Mouse (Mus musculus) liver, embryonic 13.5 days (tissue): ENCODE data around the gene Adk. TPM values are rescaled to one million over a fixed set of nuclear protein-coding genes. Genes with fewer than 3 reads are reported as not detected.

Source experiments
- ATAC-seq: fragments of 200-750 bp; cut with Nextera tagmentation; 2 replicates; pipeline ENCODE4 v1.8.0; 2017; ENCODE audit warnings: low read depth, mild to moderate bottlenecking, moderate number of reproducible peaks, moderate library complexity
- DNase-seq: peaks from one replicate; pipeline ENCODE4 v3.0.0; 2022
- H3K27ac ChIP-seq: fragments of 300-500 bp; sonication (generic); 2 replicates; pipeline ENCODE4 v1.5.1; 2015; ENCODE audit warnings: moderate library complexity, mild to moderate bottlenecking, inconsistent platforms
- H3K27me3 ChIP-seq: fragments of 300-500 bp; sonication (generic); 2 replicates; pipeline ENCODE4 v1.6.1; 2015; ENCODE audit warnings: mild to moderate bottlenecking, inconsistent platforms
- H3K36me3 ChIP-seq: fragments of 300-500 bp; sonication (generic); 2 replicates; pipeline ENCODE4 v1.6.1; 2015; ENCODE audit warnings: mild to moderate bottlenecking, inconsistent platforms
- H3K4me1 ChIP-seq: fragments of 300-500 bp; sonication (generic); replicated peaks from 2 replicates; pipeline ENCODE4 v1.6.1; 2015; ENCODE audit warnings: inconsistent platforms
- H3K4me2 ChIP-seq: fragments of 300-500 bp; sonication (generic); 2 replicates; pipeline ENCODE4 v1.6.1; 2015; ENCODE audit warnings: inconsistent platforms, mild to moderate bottlenecking, moderate library complexity
- H3K4me3 ChIP-seq: fragments of 300-500 bp; sonication (generic); replicated peaks from 2 replicates; pipeline ENCODE4 v1.5.1; 2015; ENCODE audit warnings: mild to moderate bottlenecking, inconsistent platforms
- H3K9ac ChIP-seq: fragments of 300-500 bp; sonication (generic); 2 replicates; pipeline ENCODE4 v1.6.1; 2015; ENCODE audit warnings: mild to moderate bottlenecking, inconsistent platforms
- H3K9me3 ChIP-seq: fragments of 300-500 bp; sonication (generic); replicated peaks from 2 replicates; pipeline ENCODE4 v1.6.1; 2016; ENCODE audit warnings: inconsistent platforms
- WGBS: fragments of 180-500 bp; shearing (Covaris S2); methylation state at CpG from one replicate; pipeline ENCODE4 v1.1.7; 2015; ENCODE audit not compliant: insufficient replicate concordance; 5-methylcytosine and 5-hydroxymethylcytosine counted together
- polyA plus RNA-seq: library from polyadenylated mRNA; unstranded; fragments of >200 nt; fragmentation: Nextera tagmentation; extraction: Ambion mirVana; gene quantifications from 2 replicates; pipeline ENCODE4 v1.2.1, GENCODE M21; 2015

Gene Adk
- polyA plus RNA-seq, 1 experiment from 2014 or later = 181 TPM

- ATAC-seq (no peak), DNase-seq (no peak)
- H3K9ac ChIP-seq = no peak overlapping the region; the same call in 1 of the 2 replicates
- H3K4me3 ChIP-seq = no peak overlapping the region
- no peaks in the 10 kb centered on the region for H3K9me3 ChIP-seq
- 18% methylated on average over 8 of the region's 8 CpGs for WGBS
- H3K27ac ChIP-seq = peak overlapping the region; percentile 43; the same call in 1 of the 2 replicates
- H3K4me2 ChIP-seq = peak overlapping the region; percentile 23; the same call in 1 of the 2 replicates
- H3K4me1 ChIP-seq = peaks cover 50% of the 10 kb centered on the region
- H3K27me3 ChIP-seq = no peaks in the 10 kb centered on the region
- no peaks in the 10 kb centered on the region for H3K36me3 ChIP-seq
These were observed 13.3 kb downstream of the Adk start for GRCm38 (mm10) chr14:21065490-21066162.

GRCm38 (mm10) chr14:21069594-21069993, 17.2 kb downstream of the Adk start:
- H3K9me3 ChIP-seq = no peaks in the 10 kb centered on the region
- no peak for ATAC-seq
- no peak overlapping the region for H3K9ac ChIP-seq
- no peaks in the 10 kb centered on the region for H3K27me3 ChIP-seq
- H3K4me2 ChIP-seq = no peak overlapping the region
- no peak for DNase-seq
- WGBS = 74% methylated on average over 5 of the region's 5 CpGs
- no peak overlapping the region for H3K4me3 ChIP-seq
- peaks cover 49% of the 10 kb centered on the region for H3K4me1 ChIP-seq
- H3K36me3 ChIP-seq = no peaks in the 10 kb centered on the region
- H3K27ac ChIP-seq = no peak overlapping the region

GRCm38 (mm10) chr14:21073981-21074380, 21.6 kb downstream of the Adk start:
- Histone ChIP-seq H3K4me2 (peak overlapping the region; percentile 95), H3K4me3 (peak overlapping the region; percentile 77), H3K36me3 (no peaks in the 10 kb centered on the region), H3K9me3 (no peaks in the 10 kb centered on the region), H3K4me1 (peaks cover 71% of the 10 kb centered on the region), H3K27ac (peak overlapping the region; percentile 94), H3K27me3 (no peaks in the 10 kb centered on the region), H3K9ac (peak overlapping the region; percentile 83)
- 8% methylated on average over 3 of the region's 3 CpGs for WGBS
- ATAC-seq (peak; percentile 47), DNase-seq (peak; percentile 53)

- Histone ChIP-seq H3K4me3 (peak overlapping the region; percentile 77), H3K27me3 (no peaks in the 10 kb centered on the region), H3K9ac (peak overlapping the region; percentile 83), H3K27ac (peak overlapping the region; percentile 94), H3K4me2 (peak overlapping the region; percentile 95), H3K4me1 (peaks cover 76% of the 10 kb centered on the region), H3K36me3 (no peaks in the 10 kb centered on the region), H3K9me3 (no peaks in the 10 kb centered on the region)
- ATAC-seq (peak; percentile 14), DNase-seq (peak; percentile 73)
- 21% methylated on average over 11 of the region's 11 CpGs for WGBS
These were observed 22.3 kb downstream of the Adk start for GRCm38 (mm10) chr14:21074398-21075320.

GRCm38 (mm10) chr14:21075751-21076500, 23.6 kb downstream of the Adk start:
- ATAC-seq (peak; percentile 94), DNase-seq (peak; percentile 85)
- Histone ChIP-seq H3K9ac (peak overlapping the region; percentile 83), H3K27me3 (no peaks in the 10 kb centered on the region), H3K27ac (peak overlapping the region; percentile 94), H3K4me2 (peak overlapping the region; percentile 95), H3K9me3 (no peaks in the 10 kb centered on the region), H3K36me3 (no peaks in the 10 kb centered on the region), H3K4me3 (peak overlapping the region; percentile 77), H3K4me1 (peaks cover 75% of the 10 kb centered on the region)
- under 1% methylated on average over 55 of the region's 59 CpGs for WGBS

- no peaks in the 10 kb centered on the region for H3K27me3 ChIP-seq
- 24% methylated on average over 7 of the region's 7 CpGs for WGBS
- DNase-seq (peak; percentile 28), ATAC-seq (peak; percentile 18; the same call in 1 of the 2 replicates)
- H3K9ac ChIP-seq = peak overlapping the region; percentile 83
- peak overlapping the region; percentile 95 for H3K4me2 ChIP-seq
- H3K27ac ChIP-seq = peak overlapping the region; percentile 94
- no peaks in the 10 kb centered on the region for H3K9me3 ChIP-seq
- no peaks in the 10 kb centered on the region for H3K36me3 ChIP-seq
- H3K4me3 ChIP-seq = peak overlapping the region; percentile 77
- H3K4me1 ChIP-seq = peaks cover 78% of the 10 kb centered on the region
These were observed 24.3 kb downstream of the Adk start for GRCm38 (mm10) chr14:21076501-21077194.

GRCm38 (mm10) chr14:21077939-21078338, 25.6 kb downstream of the Adk start:
- H3K27ac ChIP-seq = peak overlapping the region; percentile 60

GRCm38 (mm10) chr14:21078511-21078910, 26.1 kb downstream of the Adk start:
- ATAC-seq (no peak), DNase-seq (no peak)
- Histone ChIP-seq H3K9me3 (no peaks in the 10 kb centered on the region), H3K9ac (peak overlapping the region; percentile 52), H3K36me3 (no peaks in the 10 kb centered on the region; the same call in 1 of the 2 replicates), H3K27me3 (no peaks in the 10 kb centered on the region), H3K4me3 (no peak overlapping the region), H3K4me2 (peak overlapping the region; percentile 95; the same call in 1 of the 2 replicates), H3K27ac (0 out of 2 replicates have a peak overlapping the region, but pooled peaks have one; percentile 60), H3K4me1 (peaks cover 82% of the 10 kb centered on the region)

More at GRCm38 (mm10) chr14:21077939-21078338, 25.6 kb downstream of the Adk start:
- WGBS = 14% methylated on average over 4 of the region's 4 CpGs
- no peaks in the 10 kb centered on the region for H3K27me3 ChIP-seq
- 0 out of 2 replicates have a peak, but pooled peaks have one; percentile 9 for ATAC-seq
- peak; percentile 52 for DNase-seq
- no peak overlapping the region; the same call in 1 of the 2 replicates for H3K4me3 ChIP-seq
- no peaks in the 10 kb centered on the region for H3K9me3 ChIP-seq
- H3K9ac ChIP-seq = peak overlapping the region; percentile 83; the same call in 1 of the 2 replicates
- peaks cover 80% of the 10 kb centered on the region for H3K4me1 ChIP-seq
- no peaks in the 10 kb centered on the region; the same call in 1 of the 2 replicates for H3K36me3 ChIP-seq
- peak overlapping the region; percentile 95 for H3K4me2 ChIP-seq

- Histone ChIP-seq H3K9ac (no peak overlapping the region), H3K9me3 (no peaks in the 10 kb centered on the region), H3K4me1 (peaks cover 78% of the 10 kb centered on the region), H3K27ac (no peak overlapping the region), H3K4me2 (no peak overlapping the region), H3K36me3 (no peaks in the 10 kb centered on the region; the same call in 1 of the 2 replicates), H3K27me3 (no peaks in the 10 kb centered on the region), H3K4me3 (no peak overlapping the region)
- 45% methylated on average over 1 of the region's 1 CpGs for WGBS
- no peak for ATAC-seq
- DNase-seq = no peak
These were observed 30.4 kb downstream of the Adk start for GRCm38 (mm10) chr14:21082823-21083222.

- no peak overlapping the region for H3K4me2 ChIP-seq
- ATAC-seq (no peak), DNase-seq (no peak)
- H3K9ac ChIP-seq = no peak overlapping the region
- no peaks in the 10 kb centered on the region for H3K9me3 ChIP-seq
- WGBS = 60% methylated on average over 5 of the region's 5 CpGs
- peaks cover 85% of the 10 kb centered on the region for H3K4me1 ChIP-seq
- no peaks in the 10 kb centered on the region for H3K27me3 ChIP-seq
- no peak overlapping the region for H3K4me3 ChIP-seq
- no peaks in the 10 kb centered on the region; the same call in 1 of the 2 replicates for H3K36me3 ChIP-seq
- H3K27ac ChIP-seq = no peak overlapping the region
These were observed 33.3 kb downstream of the Adk start for GRCm38 (mm10) chr14:21085666-21086065.
